Mouse (Mus musculus) kidney, adult 18-20 months (tissue): ENCODE results near the gene Lsp1.

ENCODE experiments used
- DNase-seq: peaks from one replicate; pipeline ENCODE4 v3.0.0; 2021

The Lsp1 gene

DNA sequence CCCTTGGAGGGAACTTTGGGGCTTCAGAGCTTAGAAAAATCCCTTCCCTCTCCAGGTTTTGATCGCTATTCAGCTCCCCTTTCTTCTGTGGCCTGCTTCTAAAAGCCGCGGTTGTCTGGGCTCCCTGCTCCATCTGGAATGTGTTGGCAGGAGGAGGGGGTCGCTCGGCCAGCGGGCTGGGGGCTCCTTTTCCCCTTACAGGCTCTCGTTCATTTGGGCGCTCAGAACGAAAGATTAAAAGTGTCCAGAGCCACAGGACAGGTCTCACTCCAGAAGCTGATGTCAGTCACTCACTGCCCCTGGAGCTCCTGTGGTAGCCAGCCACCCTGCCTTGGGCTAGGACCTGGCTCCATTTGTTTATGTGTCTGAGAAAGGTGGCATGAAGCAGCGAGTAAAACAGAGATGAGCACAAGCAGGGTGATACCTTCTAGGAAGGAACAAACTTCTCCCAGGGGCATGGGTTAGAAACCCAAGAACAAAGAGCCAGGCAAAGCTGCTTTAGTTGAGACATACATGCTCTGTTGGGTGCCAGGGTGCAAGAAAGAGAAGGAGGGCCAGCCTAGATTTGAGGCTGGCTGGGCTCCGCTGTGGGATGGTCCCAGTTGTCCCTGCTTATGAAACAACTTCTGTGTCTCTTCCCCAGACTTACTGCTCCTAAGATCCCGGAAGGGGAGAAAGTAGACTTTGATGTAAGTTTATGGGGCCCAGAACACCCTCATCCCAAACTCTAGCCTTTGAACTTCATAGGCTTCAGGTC lies 49.6 kb downstream of the Lsp1 start:
- no peak for DNase-seq

DNA sequence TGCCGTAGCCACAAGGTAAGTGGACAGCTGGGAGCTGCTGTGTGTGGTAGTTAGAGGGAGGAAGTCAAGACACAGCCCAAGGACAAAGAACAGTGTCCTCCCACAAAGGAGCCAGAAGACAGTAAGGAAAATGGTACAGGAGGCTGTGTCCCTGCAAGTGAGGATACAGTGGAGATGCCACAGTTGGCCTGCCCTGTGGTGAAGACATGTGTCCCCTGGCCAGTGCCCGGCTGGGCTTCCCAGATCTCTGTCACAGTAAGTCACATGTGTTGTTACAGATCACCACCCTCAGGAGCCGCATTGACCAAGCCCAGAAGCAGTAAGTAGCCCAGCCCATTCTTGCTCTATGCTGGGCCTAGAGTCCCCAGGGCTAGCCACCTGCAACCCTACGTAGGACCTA lies 53.4 kb downstream of the Lsp1 start:
- DNase-seq: no peak

DNA sequence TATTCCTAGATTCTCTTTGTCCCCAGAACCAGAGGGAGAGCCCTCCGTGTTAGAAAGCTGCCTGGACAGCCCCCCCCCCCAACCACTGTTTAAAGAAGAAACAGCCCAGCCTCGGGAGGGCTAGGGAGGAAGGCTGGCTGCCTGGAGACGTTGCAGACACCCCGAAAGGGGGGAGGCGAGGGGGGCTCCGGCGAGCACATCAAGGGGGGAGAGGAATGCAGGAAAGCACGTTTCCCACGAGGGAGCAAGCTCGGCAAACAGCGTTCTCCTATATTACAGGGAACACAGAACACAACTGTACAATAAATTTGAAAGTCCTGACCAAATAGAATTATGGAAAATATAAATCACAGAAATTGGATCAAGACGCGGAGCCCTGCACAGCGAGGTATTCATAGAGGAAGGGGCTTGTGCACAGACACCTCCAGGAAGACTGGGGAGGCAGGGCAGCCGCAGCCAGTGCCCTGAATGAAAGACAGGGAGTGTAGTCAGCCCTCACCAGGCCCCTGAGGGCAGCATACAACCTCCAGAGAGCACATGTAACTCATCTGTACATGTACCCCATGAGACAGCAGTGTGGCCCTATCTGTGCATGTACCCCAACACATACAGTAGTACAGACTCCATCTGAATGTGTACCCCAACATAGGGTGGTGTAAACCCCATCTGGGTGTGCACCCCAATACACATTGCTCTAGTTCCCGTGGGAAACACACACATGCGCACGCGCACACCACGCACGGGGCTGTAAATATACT lies 55.8 kb downstream of the Lsp1 start:
- no peak for DNase-seq

DNA sequence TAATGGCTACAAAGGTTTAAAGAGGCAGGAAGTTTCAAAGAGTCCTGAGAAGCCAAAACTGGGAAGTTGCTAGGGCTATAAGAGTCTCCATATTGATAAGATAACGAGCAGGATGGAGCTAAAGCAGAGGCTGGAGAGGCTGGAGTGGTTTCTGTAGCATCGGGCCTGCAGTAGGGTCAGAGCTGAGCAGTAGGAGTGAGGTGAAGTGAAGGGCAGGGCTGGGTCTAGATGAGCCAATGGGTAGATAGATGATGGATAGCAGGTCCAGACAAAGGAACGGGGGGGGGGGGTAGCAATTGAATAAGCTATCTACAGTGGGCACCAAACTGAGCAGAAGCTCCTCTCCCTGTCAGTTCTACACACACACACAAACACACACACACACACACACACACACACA lies 56.9 kb downstream of the Lsp1 start:
- DNase-seq: no peak

- no peak for DNase-seq
Measured at GRCm38 (mm10) chr7:142520331-142520730, 59.7 kb downstream of the Lsp1 start.

DNA sequence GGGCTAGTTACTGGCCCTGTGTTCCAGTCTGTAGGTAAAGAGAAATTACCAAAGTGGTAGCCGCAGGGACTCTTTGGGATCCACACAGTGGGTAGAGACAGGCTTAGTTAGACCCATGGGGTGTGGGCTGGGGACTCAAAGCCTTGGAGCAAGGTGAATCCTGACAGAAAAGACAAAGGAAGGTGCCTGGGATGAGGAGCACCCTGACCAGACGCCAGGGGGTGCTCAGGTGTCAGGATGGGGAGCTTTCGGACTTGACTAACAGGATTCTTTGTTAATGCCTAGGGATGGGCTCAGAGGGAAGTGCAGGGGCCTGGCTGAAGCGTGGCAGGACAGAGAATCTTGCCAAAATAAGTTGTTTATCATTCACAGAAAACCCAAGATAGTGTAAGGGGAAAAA lies 61.7 kb downstream of the Lsp1 start:
- peak; percentile 25 for DNase-seq

GRCm38 (mm10) chr7:142523200-142523990 lies 62.8 kb downstream of the Lsp1 start:
- no peak for DNase-seq

- DNase-seq: no peak
Measured at GRCm38 (mm10) chr7:142525342-142526178, 65.0 kb downstream of the Lsp1 start.

DNA sequence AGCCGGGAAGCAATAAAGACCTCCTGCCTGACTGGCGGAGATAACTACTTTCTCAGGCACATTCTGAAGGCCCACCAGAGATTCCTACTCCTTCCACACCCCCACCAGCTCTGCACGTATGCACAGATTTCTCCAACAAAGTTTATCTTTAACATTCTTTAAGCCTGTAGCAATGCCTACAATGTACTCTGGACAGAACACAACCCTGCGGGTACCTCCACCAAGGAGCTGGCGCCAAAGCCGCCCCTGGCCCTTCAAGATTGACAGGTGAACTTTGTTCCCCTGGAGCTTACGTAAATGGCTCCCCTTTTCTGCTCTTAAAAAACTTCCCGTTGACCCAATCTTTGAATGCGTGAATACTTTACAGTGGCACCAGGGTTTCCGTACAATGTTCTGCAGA lies 68.7 kb downstream of the Lsp1 start:
- peak; percentile 16 for DNase-seq

- DNase-seq: no peak
Measured at GRCm38 (mm10) chr7:142531973-142532521, 71.4 kb downstream of the Lsp1 start.

GRCm38 (mm10) chr7:142532671-142533058 lies 72.1 kb downstream of the Lsp1 start, which contains the start of gene Mrpl23:
TSS of gene Mrpl23 (plus strand) at chr7:142532686.
- no peak for DNase-seq

- peak; percentile 85 for DNase-seq
Measured at GRCm38 (mm10) chr7:142533059-142533855, 72.6 kb downstream of the Lsp1 start.

GRCm38 (mm10) chr7:142535116-142535515 lies 74.5 kb downstream of the Lsp1 start:
- DNase-seq: no peak

GRCm38 (mm10) chr7:142535832-142536231 lies 75.2 kb downstream of the Lsp1 start:
- no peak for DNase-seq

DNA sequence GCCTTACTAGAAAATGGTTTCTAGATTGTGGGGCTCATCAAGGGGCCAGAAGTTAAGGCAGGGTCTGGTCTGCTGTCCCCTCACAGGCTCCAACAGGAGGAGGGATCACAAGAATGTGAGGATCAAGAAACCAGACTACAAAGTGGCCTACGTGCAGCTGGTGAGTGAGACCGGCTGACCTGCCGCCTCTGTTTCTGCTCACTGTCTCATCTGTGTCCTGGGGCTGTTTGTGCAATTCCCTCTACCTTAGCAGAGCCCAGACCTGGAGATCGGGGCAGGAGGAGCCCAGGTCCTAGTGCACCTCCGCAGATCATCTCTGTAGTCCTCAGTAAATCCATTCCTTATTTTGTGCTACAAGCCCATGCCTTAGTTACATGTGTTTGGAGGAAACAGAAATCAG lies 76.6 kb downstream of the Lsp1 start:
- no peak for DNase-seq

DNA sequence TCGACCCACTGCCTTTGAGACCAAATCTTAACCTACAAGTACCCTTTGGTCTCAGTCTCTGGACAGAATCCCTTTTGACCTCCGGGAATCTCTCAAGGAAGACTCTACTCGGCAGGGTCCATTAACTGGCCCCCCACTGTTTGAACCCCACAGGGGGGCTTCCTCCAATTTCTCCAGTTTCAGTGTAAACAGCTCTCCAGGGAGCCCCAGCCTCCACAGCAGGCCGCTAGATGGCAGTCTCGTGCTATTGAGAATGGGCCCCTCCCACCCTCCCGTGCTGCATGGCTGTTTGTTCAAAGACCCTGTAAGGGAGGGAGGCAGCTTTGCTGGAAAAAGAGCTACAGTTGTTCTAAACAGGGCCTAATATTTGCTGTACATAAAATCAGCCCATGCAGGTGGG lies 77.3 kb downstream of the Lsp1 start:
- peak; percentile 58 for DNase-seq

- no peak for DNase-seq
Measured at GRCm38 (mm10) chr7:142538291-142538690, 77.7 kb downstream of the Lsp1 start.

- no peak for DNase-seq
Measured at GRCm38 (mm10) chr7:142538766-142539165, 78.2 kb downstream of the Lsp1 start.

- DNase-seq: no peak
Measured at GRCm38 (mm10) chr7:142539828-142540227, 79.2 kb downstream of the Lsp1 start.

DNA sequence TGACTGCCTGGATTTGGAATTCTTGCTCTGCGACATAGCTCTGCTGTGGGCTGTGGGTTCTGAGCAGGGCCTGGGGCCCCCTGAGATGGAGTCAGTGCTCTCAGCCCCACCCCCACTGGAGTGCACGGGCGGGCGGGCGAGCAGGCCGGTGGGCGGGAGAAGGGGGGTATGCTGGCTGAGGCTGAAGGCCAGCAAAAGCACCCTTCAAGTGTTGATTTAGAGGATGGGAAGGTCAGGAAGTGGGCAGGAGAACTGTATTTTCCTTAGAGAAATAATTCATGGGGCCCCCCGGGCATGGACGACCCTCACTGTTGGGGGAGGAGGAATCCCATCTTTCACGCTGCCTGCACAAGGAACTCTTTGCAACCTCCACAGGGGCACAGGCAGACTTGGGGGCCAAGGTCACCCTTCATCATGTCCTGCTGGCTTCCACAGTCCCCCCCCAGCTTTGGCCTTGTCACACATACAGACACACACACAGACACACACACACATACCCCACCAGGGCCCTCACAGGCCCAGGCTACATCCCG lies 82.2 kb downstream of the Lsp1 start:
- no peak for DNase-seq
